Mouse (Mus musculus) thymus, adult 2 months (tissue): ENCODE data around the gene Taar8b. TPM values are rescaled to one million over a fixed set of nuclear protein-coding genes. Genes with fewer than 3 reads are reported as not detected.
"Not testable (repeated sequence)": the region's sequence is repeated elsewhere in the genome, so short reads cannot be mapped to it uniquely, and the experiment has no call there.

ENCODE experiments used
- DNase-seq: peaks from one replicate; pipeline ENCODE4 v3.0.0; 2021
- H3K27ac ChIP-seq: fragments of 200-500 bp; 2 replicates; pipeline ENCODE4 v1.5.1; 2012; ENCODE audit warnings: low read length, control low read depth; ENCODE audit not compliant: control insufficient read depth, insufficient read depth
- H3K27me3 ChIP-seq: fragments of 200-500 bp; 2 replicates; pipeline ENCODE4 v1.6.1; 2012; ENCODE audit warnings: mild to moderate bottlenecking, low read length, moderate library complexity, mixed read lengths; ENCODE audit not compliant: control insufficient read depth, insufficient read depth
- H3K36me3 ChIP-seq: fragments of 200-500 bp; 2 replicates; pipeline ENCODE4 v1.6.1; 2012; ENCODE audit warnings: mild to moderate bottlenecking, low read length, moderate library complexity; ENCODE audit not compliant: control insufficient read depth, insufficient read depth
- H3K4me1 ChIP-seq: fragments of 200-500 bp; replicated peaks from 2 replicates; pipeline ENCODE4 v1.6.1; 2012; ENCODE audit warnings: low read length; ENCODE audit not compliant: control insufficient read depth, insufficient read depth
- H3K4me3 ChIP-seq: fragments of 200-500 bp; 2 replicates; pipeline ENCODE4 v1.5.1; 2012; ENCODE audit warnings: mild to moderate bottlenecking, low read length, control low read depth, moderate library complexity; ENCODE audit not compliant: control insufficient read depth, insufficient read depth
- CTCF ChIP-seq: fragments of 200-500 bp; IDR thresholded peaks from 2 replicates; pipeline ENCODE4 v1.5.1; 2012; ENCODE audit warnings: mild to moderate bottlenecking, control low read depth, low read length, moderate library complexity, borderline replicate concordance; ENCODE audit not compliant: control insufficient read depth, poor library complexity, insufficient read depth; ENCODE audit errors: extremely low read depth
- POLR2A ChIP-seq: fragments of 200-500 bp; IDR thresholded peaks from 2 replicates; pipeline ENCODE4 v1.6.1; 2012; ENCODE audit warnings: mild to moderate bottlenecking, low read length, control low read depth, moderate library complexity; ENCODE audit not compliant: control insufficient read depth, poor library complexity, insufficient read depth; ENCODE audit errors: extremely low read depth
- WGBS: fragments of 180-500 bp; shearing (Covaris S2); methylation state at CpG from one replicate; pipeline ENCODE4 v1.1.7; 2018; 5-methylcytosine and 5-hydroxymethylcytosine counted together
- polyA plus RNA-seq: library from polyadenylated mRNA; depleted of rRNA; stranded (reverse); fragments of >200 nt; gene quantifications from 2 replicates; pipeline ENCODE4 v1.2.3, GENCODE M21; 2012

Gene Taar8b
- polyA plus RNA-seq, 1 experiment, result not detected

DNA sequence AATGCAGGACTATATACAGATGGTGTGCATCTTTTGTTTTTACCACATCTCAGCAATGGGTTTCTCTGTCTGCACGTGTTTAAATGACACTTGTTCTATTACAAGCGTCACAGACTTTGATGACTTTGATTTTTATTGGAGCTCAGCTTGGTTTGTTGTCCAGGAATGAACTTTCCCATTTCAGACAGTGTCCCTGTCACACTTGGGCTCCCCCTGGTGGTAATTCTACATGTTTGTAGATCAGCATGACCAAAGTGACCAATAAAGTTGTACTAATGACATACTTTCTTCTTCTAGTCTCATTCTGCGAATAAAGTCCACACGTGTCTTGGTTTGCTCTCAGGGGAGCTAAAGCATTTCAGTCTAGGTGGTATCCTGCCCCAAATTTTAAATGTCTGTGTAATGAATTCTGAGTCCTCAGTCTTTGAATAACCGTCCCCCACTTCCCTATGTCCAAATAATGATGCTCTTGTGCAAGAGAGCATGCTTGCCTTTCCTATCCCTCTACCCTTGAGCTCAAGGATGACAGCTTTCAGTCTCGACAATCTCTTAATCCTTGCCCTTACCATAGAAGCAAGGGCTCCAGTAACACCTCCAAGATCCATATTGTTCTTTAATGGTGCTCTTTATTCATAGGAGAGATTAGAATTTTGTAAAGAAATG, 19.2 kb upstream of the Taar8b start:
- H3K4me3 ChIP-seq, result no peak overlapping the region
- H3K27me3 ChIP-seq, result no peaks in the 10 kb centered on the region
- no peaks in the 10 kb centered on the region for H3K36me3 ChIP-seq
- TF ChIP-seq POLR2A, result no peak
- no peak for TF ChIP-seq CTCF
- DNase-seq, result peak; percentile 17
- H3K4me1 ChIP-seq, result no peaks in the 10 kb centered on the region
- no peak overlapping the region for H3K27ac ChIP-seq
- 53% methylated on average over 6 of the region's 6 CpGs for WGBS

DNA sequence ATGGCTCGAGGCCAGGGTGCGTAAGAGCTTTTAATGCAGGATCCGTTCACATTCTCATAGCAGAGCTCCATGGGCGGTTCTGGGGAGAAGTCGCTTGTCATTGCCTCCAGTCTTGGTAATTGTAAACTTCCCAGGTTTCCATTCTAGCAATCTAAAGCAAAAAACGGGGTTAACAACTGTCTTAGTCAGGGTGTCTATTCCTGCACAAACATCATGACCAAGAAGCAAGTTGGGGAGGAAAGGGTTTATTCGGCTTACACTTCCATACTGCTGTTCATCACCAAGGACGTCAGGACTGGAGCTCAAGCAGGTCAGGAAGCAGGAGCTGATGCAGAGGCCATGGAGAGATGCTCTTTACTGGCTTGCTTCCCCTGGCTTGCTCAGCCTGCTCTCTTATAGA, 17.3 kb upstream of the Taar8b start, which contains the start of gene Taar9:
TSS of gene Taar9 (minus strand) at position 101 of the 400 bp plus-strand sequence.
- WGBS, result 96% methylated on average over 8 of the region's 8 CpGs
- not testable (repeated sequence) for H3K4me3 ChIP-seq, H3K27me3 ChIP-seq, DNase-seq, H3K27ac ChIP-seq, H3K4me1 ChIP-seq, H3K36me3 ChIP-seq

GRCm38 (mm10) chr10:24108236-24108635, 16.1 kb upstream of the Taar8b start:
- Histone ChIP-seq H3K4me3 (no peak overlapping the region), H3K4me1 (no peaks in the 10 kb centered on the region), H3K36me3 (no peaks in the 10 kb centered on the region), H3K27me3 (no peaks in the 10 kb centered on the region), H3K27ac (no peak overlapping the region)
- no peak for TF ChIP-seq CTCF
- TF ChIP-seq POLR2A, result no peak
- DNase-seq, result no peak
- WGBS, result 86% methylated on average over 3 of the region's 3 CpGs

DNA sequence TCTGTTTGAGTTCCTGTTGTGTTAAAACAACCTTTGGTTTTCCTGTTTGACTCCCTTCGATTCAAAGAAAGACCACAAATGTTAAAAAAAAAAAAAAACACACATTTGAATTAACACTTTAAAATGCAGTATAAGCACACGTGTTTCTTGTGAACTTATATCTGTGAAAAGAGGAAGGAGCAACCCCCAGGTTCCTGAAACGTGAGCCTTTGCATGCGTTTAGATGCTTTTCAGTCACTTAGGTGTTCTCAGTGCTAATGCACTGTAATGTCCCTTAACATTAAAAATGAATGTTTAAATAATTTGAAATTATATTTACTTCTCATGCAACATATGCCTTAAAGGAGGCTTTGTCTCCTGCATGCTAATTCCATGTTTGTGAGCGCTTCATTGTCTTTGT, 15.7 kb upstream of the Taar8b start:
- 22% methylated on average over 5 of the region's 5 CpGs for WGBS
- H3K27ac ChIP-seq, result no peak overlapping the region
- no peak for TF ChIP-seq CTCF
- no peak for TF ChIP-seq POLR2A

GRCm38 (mm10) chr10:24103299-24103698, 11.2 kb upstream of the Taar8b start:
- 53% methylated on average over 1 of the region's 1 CpGs for WGBS
- DNase-seq, H3K27ac ChIP-seq, H3K27me3 ChIP-seq, H3K4me3 ChIP-seq, H3K36me3 ChIP-seq, H3K4me1 ChIP-seq: not testable (repeated sequence)

More for the DNA sequence above, 15.7 kb upstream of the Taar8b start:
- H3K4me1 ChIP-seq, result no peaks in the 10 kb centered on the region
- H3K36me3 ChIP-seq, result no peaks in the 10 kb centered on the region
- H3K27me3 ChIP-seq, result no peaks in the 10 kb centered on the region
- no peak for DNase-seq
- H3K4me3 ChIP-seq, result no peak overlapping the region

DNA sequence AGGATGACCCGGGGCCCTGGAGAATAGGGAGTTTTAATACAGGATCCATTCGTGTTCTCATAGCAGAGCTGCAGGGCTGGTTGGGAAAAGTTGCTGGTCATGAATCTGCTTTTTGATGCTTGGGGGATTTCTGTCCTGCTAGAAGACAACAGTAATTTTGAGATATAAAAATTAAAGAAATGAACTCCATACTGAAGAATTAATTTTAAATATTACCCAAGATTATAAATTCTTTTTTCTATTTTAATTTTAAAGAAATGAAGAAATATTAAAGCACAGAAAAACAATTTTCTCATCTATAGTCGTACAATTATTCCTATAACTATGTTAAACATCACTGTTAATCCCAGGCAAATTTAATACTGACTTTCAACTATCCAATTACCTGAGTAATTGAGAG, 9.7 kb upstream of the Taar8b start, which contains the start of gene Taar8c:
TSS of gene Taar8c (minus strand) at position 101 of the 400 bp plus-strand sequence.
- not testable (repeated sequence) for H3K27me3 ChIP-seq, H3K27ac ChIP-seq, DNase-seq, H3K36me3 ChIP-seq, H3K4me3 ChIP-seq, H3K4me1 ChIP-seq
- 93% methylated on average over 1 of the region's 3 CpGs for WGBS

DNA sequence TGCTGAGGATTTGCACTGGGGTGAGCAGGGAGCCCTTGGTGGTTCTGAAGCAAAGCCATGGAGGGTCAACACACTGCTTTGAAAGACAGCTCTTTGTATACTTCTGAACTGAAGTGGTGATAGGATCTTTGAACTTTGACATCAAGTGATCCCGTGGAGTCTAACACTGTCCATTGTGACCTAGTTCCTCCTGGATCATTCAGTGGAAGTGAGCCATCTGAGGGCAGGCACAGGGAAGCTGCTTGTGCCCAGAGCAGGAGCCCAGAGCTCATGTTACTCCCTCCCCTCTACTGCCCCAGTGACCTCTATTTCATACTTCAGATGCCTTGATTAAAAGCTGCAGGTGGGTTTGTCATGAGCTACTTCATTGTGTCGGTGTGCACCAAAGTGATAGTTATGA, 4.9 kb upstream of the Taar8b start:
- H3K36me3 ChIP-seq, H3K27me3 ChIP-seq, H3K27ac ChIP-seq, DNase-seq, H3K4me3 ChIP-seq, H3K4me1 ChIP-seq: not testable (repeated sequence)
- 77% methylated on average over 2 of the region's 2 CpGs for WGBS
